Mouse (Mus musculus) forebrain, embryonic 15.5 days (tissue): ENCODE data around the gene Neurog2. TPM values are rescaled to one million over a fixed set of nuclear protein-coding genes. Genes with fewer than 3 reads are reported as not detected.

ENCODE experiments used
- ATAC-seq: fragments of 200-750 bp; cut with Nextera tagmentation; replicated peaks from 2 replicates; pipeline ENCODE4 v1.8.0; 2017; ENCODE audit warnings: mild to moderate bottlenecking, moderate TSS enrichment, moderate library complexity
- H3K27ac ChIP-seq: fragments of 300-500 bp; sonication (generic); replicated peaks from 2 replicates; pipeline ENCODE4 v1.5.1; 2015; ENCODE audit warnings: mild to moderate bottlenecking, inconsistent platforms
- H3K27me3 ChIP-seq: fragments of 300-500 bp; sonication (generic); 2 replicates; pipeline ENCODE4 v1.6.1; 2015; ENCODE audit warnings: inconsistent platforms
- H3K36me3 ChIP-seq: fragments of 300-500 bp; sonication (generic); 2 replicates; pipeline ENCODE4 v1.6.1; 2015; ENCODE audit warnings: mild to moderate bottlenecking, inconsistent platforms
- H3K4me1 ChIP-seq: fragments of 300-500 bp; sonication (generic); 2 replicates; pipeline ENCODE4 v1.6.1; 2015; ENCODE audit warnings: inconsistent platforms
- H3K4me2 ChIP-seq: fragments of 300-500 bp; sonication (generic); replicated peaks from 2 replicates; pipeline ENCODE4 v1.6.1; 2015; ENCODE audit warnings: mild to moderate bottlenecking, inconsistent platforms
- H3K4me3 ChIP-seq: fragments of 300-500 bp; sonication (generic); 2 replicates; pipeline ENCODE4 v1.5.1; 2015; ENCODE audit warnings: mild to moderate bottlenecking, inconsistent platforms
- H3K9ac ChIP-seq: fragments of 300-500 bp; sonication (generic); replicated peaks from 2 replicates; pipeline ENCODE4 v1.6.1; 2015; ENCODE audit warnings: mild to moderate bottlenecking, inconsistent platforms
- H3K9me3 ChIP-seq: fragments of 300-500 bp; sonication (generic); 2 replicates; pipeline ENCODE4 v1.6.1; 2016; ENCODE audit warnings: inconsistent platforms
- WGBS: fragments of 180-500 bp; shearing (Covaris S2); methylation state at CpG from one replicate; pipeline ENCODE4 v1.1.7; 2015; ENCODE audit warnings: mixed read lengths; 5-methylcytosine and 5-hydroxymethylcytosine counted together
- polyA plus RNA-seq: library from polyadenylated mRNA; unstranded; fragments of >200 nt; fragmentation: Nextera tagmentation; extraction: Ambion mirVana; gene quantifications from 2 replicates; pipeline ENCODE4 v1.2.1, GENCODE M21; 2015

Neurog2 gene
- polyA plus RNA-seq, 1 experiment from 2014 or later = 89.7 TPM

- peak overlapping the region; percentile 91 for H3K27ac ChIP-seq
- H3K9ac ChIP-seq = no peak overlapping the region
- no peaks in the 10 kb centered on the region for H3K36me3 ChIP-seq
- WGBS = 10% methylated on average over 17 of the region's 17 CpGs
- H3K27me3 ChIP-seq = peaks cover 24% of the 10 kb centered on the region
- no peaks in the 10 kb centered on the region for H3K9me3 ChIP-seq
- peak overlapping the region; percentile 59 for H3K4me2 ChIP-seq
- H3K4me3 ChIP-seq = peak overlapping the region; percentile 64; the same call in 1 of the 2 replicates
- no peak for ATAC-seq
- H3K4me1 ChIP-seq = peaks cover 67% of the 10 kb centered on the region
Measured at GRCm38 (mm10) chr3:127630735-127631372, 2.1 kb upstream of the Neurog2 start.

- Histone ChIP-seq H3K27me3 (peaks cover 20% of the 10 kb centered on the region), H3K4me1 (peaks cover 63% of the 10 kb centered on the region), H3K4me2 (peak overlapping the region; percentile 59), H3K27ac (peak overlapping the region; percentile 91), H3K9ac (peak overlapping the region; percentile 61; the same call in 1 of the 2 replicates), H3K4me3 (peak overlapping the region; percentile 64), H3K9me3 (no peaks in the 10 kb centered on the region), H3K36me3 (no peaks in the 10 kb centered on the region)
- no peak for ATAC-seq
- 1% methylated on average over 10 of the region's 10 CpGs for WGBS
Measured at GRCm38 (mm10) chr3:127631582-127631981, 1.4 kb upstream of the Neurog2 start.

- Histone ChIP-seq H3K27ac (peak overlapping the region; percentile 91), H3K4me3 (peak overlapping the region; percentile 64), H3K4me1 (peaks cover 56% of the 10 kb centered on the region), H3K9ac (peak overlapping the region; percentile 61), H3K36me3 (no peaks in the 10 kb centered on the region), H3K27me3 (peaks cover 23% of the 10 kb centered on the region), H3K4me2 (peak overlapping the region; percentile 59), H3K9me3 (no peaks in the 10 kb centered on the region)
- peak; percentile 73 for ATAC-seq
- under 1% methylated on average over 32 of the region's 32 CpGs for WGBS
Measured at GRCm38 (mm10) chr3:127632531-127632930, 404 bp upstream of the Neurog2 start.

- Histone ChIP-seq H3K9me3 (no peaks in the 10 kb centered on the region), H3K9ac (peak overlapping the region; percentile 61), H3K36me3 (no peaks in the 10 kb centered on the region), H3K4me3 (peak overlapping the region; percentile 64), H3K27me3 (peaks cover 25% of the 10 kb centered on the region), H3K4me1 (peaks cover 41% of the 10 kb centered on the region), H3K27ac (peak overlapping the region; percentile 91), H3K4me2 (peak overlapping the region; percentile 59)
- WGBS = under 1% methylated on average over 58 of the region's 58 CpGs
- peak; percentile 70 for ATAC-seq
Measured at GRCm38 (mm10) chr3:127634101-127634983, 1.4 kb downstream of the Neurog2 start.

- WGBS = 2% methylated on average over 3 of the region's 3 CpGs
- ATAC-seq = no peak
- peak overlapping the region; percentile 59 for H3K4me2 ChIP-seq
- peaks cover 48% of the 10 kb centered on the region for H3K4me1 ChIP-seq
- peaks cover 20% of the 10 kb centered on the region for H3K27me3 ChIP-seq
- no peaks in the 10 kb centered on the region for H3K9me3 ChIP-seq
- no peaks in the 10 kb centered on the region for H3K36me3 ChIP-seq
- H3K9ac ChIP-seq = peak overlapping the region; percentile 61
- H3K4me3 ChIP-seq = peak overlapping the region; percentile 64
- peak overlapping the region; percentile 91 for H3K27ac ChIP-seq
Measured at GRCm38 (mm10) chr3:127634984-127635349, 2.0 kb downstream of the Neurog2 start.

- H3K27me3 ChIP-seq = peaks cover 35% of the 10 kb centered on the region; the same call in 1 of the 2 replicates
- no peaks in the 10 kb centered on the region for H3K36me3 ChIP-seq
- peak; percentile 85 for ATAC-seq
- peak overlapping the region; percentile 28 for H3K4me2 ChIP-seq
- peak overlapping the region; percentile 23 for H3K4me3 ChIP-seq
- peak overlapping the region; percentile 74 for H3K27ac ChIP-seq
- 0 out of 2 replicates have a peak overlapping the region, but pooled peaks have one; percentile 0 for H3K9ac ChIP-seq
- H3K9me3 ChIP-seq = no peaks in the 10 kb centered on the region
- peaks cover 25% of the 10 kb centered on the region for H3K4me1 ChIP-seq
- under 1% methylated on average over 36 of the region's 36 CpGs for WGBS
Measured at GRCm38 (mm10) chr3:127639875-127640761, 7.2 kb downstream of the Neurog2 start.

GRCm38 (mm10) chr3:127640762-127641700, 8.1 kb downstream of the Neurog2 start:
- peaks cover 30% of the 10 kb centered on the region for H3K4me1 ChIP-seq
- 0 out of 2 replicates have a peak overlapping the region, but pooled peaks have one; percentile 0 for H3K9ac ChIP-seq
- peak; percentile 17; the same call in 1 of the 2 replicates for ATAC-seq
- H3K36me3 ChIP-seq = no peaks in the 10 kb centered on the region
- no peaks in the 10 kb centered on the region for H3K9me3 ChIP-seq
- peak overlapping the region; percentile 23 for H3K4me3 ChIP-seq
- peak overlapping the region; percentile 28 for H3K4me2 ChIP-seq
- WGBS = 7% methylated on average over 37 of the region's 37 CpGs
- peak overlapping the region; percentile 74 for H3K27ac ChIP-seq
- H3K27me3 ChIP-seq = peaks cover 39% of the 10 kb centered on the region; the same call in 1 of the 2 replicates

- Histone ChIP-seq H3K27me3 (peaks cover 43% of the 10 kb centered on the region; the same call in 1 of the 2 replicates), H3K4me3 (no peak overlapping the region), H3K27ac (0 out of 2 replicates have a peak overlapping the region, but pooled peaks have one; percentile 51), H3K9ac (no peak overlapping the region), H3K4me1 (peaks cover 38% of the 10 kb centered on the region), H3K36me3 (no peaks in the 10 kb centered on the region), H3K9me3 (no peaks in the 10 kb centered on the region), H3K4me2 (no peak overlapping the region)
- WGBS = 17% methylated on average over 5 of the region's 5 CpGs
- no peak for ATAC-seq
Measured at GRCm38 (mm10) chr3:127642211-127642610, 9.3 kb downstream of the Neurog2 start.

GRCm38 (mm10) chr3:127646156-127646825, 13.4 kb downstream of the Neurog2 start:
- Histone ChIP-seq H3K4me3 (no peak overlapping the region), H3K4me1 (peaks cover 18% of the 10 kb centered on the region), H3K27ac (0 out of 2 replicates have a peak overlapping the region, but pooled peaks have one; percentile 60), H3K4me2 (peak overlapping the region; percentile 25), H3K9ac (no peak overlapping the region), H3K9me3 (no peaks in the 10 kb centered on the region), H3K36me3 (no peaks in the 10 kb centered on the region), H3K27me3 (peaks cover 24% of the 10 kb centered on the region; the same call in 1 of the 2 replicates)
- ATAC-seq = peak; percentile 84
- 10% methylated on average over 18 of the region's 18 CpGs for WGBS
